Mouse (Mus musculus): ENCODE results near the gene Pbld1. TPM values are rescaled to one million over a fixed set of nuclear protein-coding genes. Genes with fewer than 3 reads are reported as not detected.

Gene Pbld1
- polyA plus RNA-seq, 1 experiment from 2014 or later: 0.98 TPM

DNA sequence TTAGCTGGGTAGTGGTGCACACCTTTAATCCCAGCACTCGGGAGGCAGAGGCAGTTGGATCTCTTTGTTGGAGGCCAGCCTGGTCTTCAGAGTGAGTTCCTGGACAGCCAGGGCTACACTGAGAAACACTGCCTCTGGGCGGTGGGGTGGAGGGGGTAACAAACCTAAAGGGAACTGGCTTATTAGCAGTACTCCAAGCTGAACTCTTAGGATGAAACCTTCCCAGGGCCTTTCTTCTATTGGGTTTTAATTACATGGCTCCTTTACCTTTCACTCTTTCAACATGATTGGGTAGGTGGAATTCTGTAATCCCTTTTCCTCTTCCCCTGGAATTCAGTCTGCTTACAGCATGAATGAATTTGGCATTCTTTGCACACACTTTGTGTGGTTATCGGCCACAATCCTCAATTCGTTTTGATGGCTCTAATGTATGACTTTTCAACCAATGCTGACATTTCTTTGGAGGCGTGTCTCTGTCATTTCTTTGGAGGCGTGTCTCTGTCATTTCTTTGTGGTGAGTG is 34.4 kb upstream of the Pbld1 start:
- no peaks in the 10 kb centered on the region for H3K9me3 ChIP-seq
- peak overlapping the region; percentile 68 for H3K4me2 ChIP-seq
- 0 out of 2 replicates have a peak overlapping the region, but pooled peaks have one; percentile 2 for H3K9ac ChIP-seq
- H3K27me3 ChIP-seq (replicated peaks): no peaks in the 10 kb centered on the region
- H3K4me3 ChIP-seq: peak overlapping the region; percentile 97; the same call in 1 of the 2 replicates
- 4% methylated on average over 6 of the region's 6 CpGs for WGBS
- H3K27ac ChIP-seq: peak overlapping the region; percentile 100
- no peak for ATAC-seq (replicated peaks)
- peaks cover 46% of the 10 kb centered on the region for H3K4me1 ChIP-seq
- H3K36me3 ChIP-seq (replicated peaks): no peaks in the 10 kb centered on the region

DNA sequence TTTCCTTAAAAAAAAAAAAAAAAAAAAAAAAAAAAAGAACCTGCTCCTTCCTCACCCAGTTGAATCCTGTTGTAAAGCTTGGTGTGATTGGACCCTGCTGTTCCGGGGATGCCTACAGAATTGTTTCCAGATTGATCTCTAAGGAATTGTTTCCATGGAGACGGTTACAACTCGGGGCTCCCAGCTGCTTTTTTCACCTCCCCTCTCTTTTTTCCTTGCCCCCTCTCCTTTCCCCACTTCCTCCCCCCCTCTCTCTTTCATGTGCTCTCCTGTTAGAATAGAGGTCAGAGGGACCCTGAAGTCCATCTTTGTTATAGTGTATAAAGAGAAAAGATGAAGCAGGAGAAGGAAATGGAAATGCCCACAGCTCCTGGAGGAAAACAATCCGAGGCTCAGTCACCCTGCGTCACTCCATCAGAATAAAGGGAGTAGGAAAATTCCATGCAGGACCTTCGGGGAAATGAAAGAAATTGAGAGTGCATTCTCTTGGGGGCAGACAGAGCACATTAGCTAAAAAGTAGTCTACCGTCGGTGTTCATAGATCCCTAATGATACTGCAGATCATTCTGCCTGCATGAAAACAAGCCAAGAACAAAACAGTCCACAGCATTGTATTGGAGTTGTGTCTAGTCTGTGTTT is 33.7 kb upstream of the Pbld1 start:
- Histone ChIP-seq H3K4me2 (peak overlapping the region; percentile 68), H3K27me3 (replicated peaks) (no peaks in the 10 kb centered on the region), H3K27ac (peak overlapping the region; percentile 100), H3K9me3 (no peaks in the 10 kb centered on the region), H3K9ac (peak overlapping the region; percentile 13; the same call in 1 of the 2 replicates), H3K4me1 (peaks cover 39% of the 10 kb centered on the region), H3K4me3 (peak overlapping the region; percentile 15), H3K36me3 (replicated peaks) (no peaks in the 10 kb centered on the region)
- 1% methylated on average over 8 of the region's 8 CpGs for WGBS
- no peak for ATAC-seq (replicated peaks)

DNA sequence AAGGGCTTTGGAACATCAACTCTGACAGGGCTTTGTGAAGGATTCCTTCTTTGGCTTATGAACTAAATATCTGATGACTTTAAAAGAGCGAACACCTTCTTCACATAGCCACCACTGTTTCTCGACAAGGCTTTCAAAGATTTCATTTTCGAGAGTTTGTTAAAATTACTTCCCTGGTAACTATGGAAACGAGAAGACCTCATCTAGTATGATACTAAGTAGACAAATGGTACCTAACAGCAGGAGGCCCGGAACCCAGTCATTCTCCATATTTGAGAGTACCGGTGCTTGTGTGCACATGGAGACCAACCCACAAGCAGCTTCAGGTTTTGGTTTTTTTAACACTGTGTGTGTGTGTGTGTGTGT is 33.2 kb upstream of the Pbld1 start:
- no peaks in the 10 kb centered on the region for H3K9me3 ChIP-seq
- no peaks in the 10 kb centered on the region for H3K36me3 ChIP-seq (replicated peaks)
- H3K4me2 ChIP-seq: peak overlapping the region; percentile 68
- no peak for ATAC-seq (replicated peaks)
- H3K9ac ChIP-seq: peak overlapping the region; percentile 13; the same call in 1 of the 2 replicates
- peaks cover 34% of the 10 kb centered on the region for H3K4me1 ChIP-seq
- 18% methylated on average over 6 of the region's 6 CpGs for WGBS
- peak overlapping the region; percentile 100 for H3K27ac ChIP-seq
- no peaks in the 10 kb centered on the region for H3K27me3 ChIP-seq (replicated peaks)
- no peak overlapping the region for H3K4me3 ChIP-seq

DNA sequence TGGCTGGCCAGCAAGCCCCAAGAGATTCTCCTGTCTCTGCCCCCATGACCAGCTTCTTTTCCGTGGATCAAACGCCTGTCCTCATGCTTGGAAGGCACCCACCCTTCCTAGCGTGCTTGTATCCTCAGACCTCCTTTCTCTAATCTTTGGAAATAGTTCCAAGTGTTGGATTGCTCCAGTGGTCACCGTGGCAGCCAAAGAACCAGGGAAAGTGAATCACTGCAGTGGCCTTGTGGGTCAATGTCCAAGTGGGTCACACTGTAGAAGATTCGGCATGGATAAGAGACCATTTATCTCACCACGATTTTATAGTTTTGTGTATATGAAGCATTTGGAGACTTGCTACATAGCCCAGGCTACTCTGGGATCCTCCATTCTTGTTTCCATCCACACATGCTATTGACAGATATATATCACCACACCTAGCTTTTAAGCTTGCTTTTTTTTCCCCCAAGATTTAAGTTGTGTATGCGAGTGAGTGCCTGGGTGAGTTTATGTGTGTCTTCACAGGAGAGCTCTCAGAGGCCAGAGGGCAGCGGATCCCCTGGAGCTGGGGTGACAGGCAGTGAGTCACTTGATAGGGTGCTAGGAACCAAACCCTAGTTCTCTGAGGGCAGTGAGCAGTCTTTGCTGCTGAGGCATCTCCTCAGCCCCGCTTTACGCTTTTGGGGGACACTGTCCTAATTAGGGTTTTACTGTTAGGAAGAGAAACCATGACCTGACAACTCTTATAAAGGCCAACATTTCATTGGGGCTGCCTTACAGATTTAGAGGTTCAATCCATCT is 32.4 kb upstream of the Pbld1 start:
- no peaks in the 10 kb centered on the region for H3K36me3 ChIP-seq (replicated peaks)
- H3K27me3 ChIP-seq (replicated peaks): no peaks in the 10 kb centered on the region
- peaks cover 29% of the 10 kb centered on the region for H3K4me1 ChIP-seq
- H3K4me3 ChIP-seq: no peak overlapping the region
- H3K4me2 ChIP-seq: peak overlapping the region; percentile 68; the same call in 1 of the 2 replicates
- whole genome bisulfite sequencing: 84% methylated on average over 10 of the region's 10 CpGs
- H3K9ac ChIP-seq: no peak overlapping the region
- no peak for ATAC-seq (replicated peaks)
- H3K27ac ChIP-seq: peak overlapping the region; percentile 100
- H3K9me3 ChIP-seq: no peaks in the 10 kb centered on the region

DNA sequence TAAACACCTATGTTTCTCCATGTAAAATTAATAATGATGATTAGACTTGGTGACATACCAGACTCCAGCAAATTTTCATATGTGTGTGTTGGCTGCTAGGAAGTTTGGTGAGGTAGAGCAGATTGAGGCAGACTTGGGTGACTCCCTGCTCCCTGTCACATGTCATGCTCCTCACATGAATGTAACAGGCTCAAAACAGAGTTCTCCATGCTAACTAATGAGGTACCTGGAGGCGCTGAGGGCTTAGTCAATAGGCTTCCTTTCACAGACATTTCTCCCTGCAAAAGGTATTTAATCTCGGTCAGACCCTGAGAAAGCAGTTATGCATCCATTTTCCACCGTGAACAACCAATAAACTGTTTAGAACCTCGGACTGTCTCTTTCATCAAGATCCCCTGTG is 31.6 kb upstream of the Pbld1 start:
- H3K4me1 ChIP-seq: peaks cover 29% of the 10 kb centered on the region
- 42% methylated on average over 4 of the region's 4 CpGs for WGBS
- no peak overlapping the region for H3K9ac ChIP-seq
- H3K27me3 ChIP-seq (replicated peaks): no peaks in the 10 kb centered on the region
- H3K4me3 ChIP-seq: no peak overlapping the region
- peak overlapping the region; percentile 100 for H3K27ac ChIP-seq
- H3K36me3 ChIP-seq (replicated peaks): no peaks in the 10 kb centered on the region
- no peak for ATAC-seq (replicated peaks)
- no peak overlapping the region for H3K4me2 ChIP-seq
- H3K9me3 ChIP-seq: no peaks in the 10 kb centered on the region

DNA sequence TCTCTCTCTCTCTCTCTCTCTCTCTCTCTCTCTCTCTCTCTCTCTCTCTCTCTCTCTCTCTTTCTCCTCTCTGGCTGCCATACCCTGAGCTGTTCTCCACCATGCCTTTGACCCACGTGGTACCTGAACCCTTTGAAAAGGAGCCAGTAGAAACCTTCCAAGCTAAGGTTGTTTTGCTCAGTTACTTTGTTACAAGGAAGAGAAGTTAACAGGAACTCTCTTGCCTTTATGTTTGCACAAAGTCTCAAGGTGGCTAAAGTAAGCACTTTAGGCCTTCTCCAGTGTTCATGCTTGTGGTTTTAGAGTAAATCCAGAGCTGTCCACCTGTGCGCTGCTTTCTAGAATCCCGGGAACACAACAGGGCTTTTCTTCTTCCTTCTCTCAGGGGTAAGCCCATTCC is 27.7 kb upstream of the Pbld1 start:
- H3K36me3 ChIP-seq (replicated peaks): no peaks in the 10 kb centered on the region
- peaks cover 7% of the 10 kb centered on the region for H3K4me1 ChIP-seq
- H3K4me2 ChIP-seq: no peak overlapping the region
- H3K27me3 ChIP-seq (replicated peaks): no peaks in the 10 kb centered on the region
- H3K9ac ChIP-seq: no peak overlapping the region
- H3K27ac ChIP-seq: no peak overlapping the region
- H3K9me3 ChIP-seq: no peaks in the 10 kb centered on the region
- WGBS: 86% methylated on average over 3 of the region's 3 CpGs
- no peak for ATAC-seq (replicated peaks)
- no peak overlapping the region for H3K4me3 ChIP-seq

DNA sequence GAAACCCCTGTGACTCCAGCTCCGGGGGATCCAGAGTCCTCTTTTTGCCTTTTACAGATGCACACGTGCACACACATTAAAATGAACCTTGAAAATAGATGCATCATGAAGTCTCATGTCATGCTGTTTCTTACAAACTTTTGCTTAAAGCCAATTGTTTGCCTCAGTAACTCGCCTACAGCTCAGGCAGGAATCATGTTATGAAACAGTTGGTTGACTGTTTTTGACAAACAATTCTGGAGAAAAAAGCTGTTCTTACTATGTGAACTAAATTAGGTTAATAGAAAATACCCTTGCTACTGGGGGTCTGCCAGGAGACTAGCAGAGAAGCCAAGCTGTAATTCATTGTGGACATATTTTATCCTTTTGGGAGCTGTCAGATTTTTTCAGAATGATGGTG is 27.0 kb upstream of the Pbld1 start:
- 66% methylated on average over 3 of the region's 3 CpGs for WGBS
- Histone ChIP-seq H3K9me3 (no peaks in the 10 kb centered on the region), H3K4me1 (0 out of 2 replicates have a peak, but pooled peaks cover 6% of the 10 kb centered on the region), H3K4me2 (no peak overlapping the region), H3K27me3 (replicated peaks) (no peaks in the 10 kb centered on the region), H3K4me3 (no peak overlapping the region), H3K9ac (no peak overlapping the region), H3K27ac (no peak overlapping the region), H3K36me3 (replicated peaks) (no peaks in the 10 kb centered on the region)
- ATAC-seq (replicated peaks): no peak

DNA sequence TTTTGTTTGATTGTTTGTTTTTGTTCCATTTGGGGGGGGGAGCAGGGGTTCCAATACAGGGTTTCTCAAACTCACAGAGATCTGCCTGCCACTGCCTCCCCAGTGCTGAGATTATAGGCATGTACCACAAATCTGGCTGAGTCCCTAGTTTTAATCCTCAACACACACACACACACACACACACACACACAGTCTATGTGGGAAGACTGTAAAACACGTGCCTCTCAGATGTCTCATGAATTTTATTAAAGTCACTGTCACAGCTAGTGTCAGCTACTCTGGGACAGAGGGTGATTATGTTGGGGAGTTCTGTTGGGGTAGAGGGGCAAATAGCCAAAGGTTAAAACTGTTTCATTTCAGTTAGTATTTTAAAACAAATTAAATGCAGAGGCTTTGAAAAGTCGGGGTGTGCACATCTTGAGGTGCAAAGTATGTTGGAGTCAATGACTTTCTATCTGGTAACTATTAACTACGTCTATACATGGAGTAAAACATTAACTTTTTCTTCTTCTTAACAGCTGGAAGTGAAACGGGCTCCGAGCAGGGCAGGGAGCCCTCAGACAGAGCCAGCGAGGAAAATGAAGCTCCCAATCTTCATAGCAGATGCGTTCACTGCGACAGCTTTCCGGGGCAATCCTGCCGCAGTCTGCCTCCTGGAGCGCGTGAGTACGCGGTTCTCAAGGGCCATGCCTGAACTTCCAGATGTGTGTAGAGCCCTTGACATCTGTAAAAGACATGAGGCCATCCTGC is 21.2 kb upstream of the Pbld1 start:
- no peak overlapping the region for H3K4me3 ChIP-seq
- H3K27me3 ChIP-seq (replicated peaks): no peaks in the 10 kb centered on the region
- no peak overlapping the region for H3K9ac ChIP-seq
- H3K4me1 ChIP-seq: no peaks in the 10 kb centered on the region
- no peaks in the 10 kb centered on the region for H3K36me3 ChIP-seq (replicated peaks)
- H3K4me2 ChIP-seq: no peak overlapping the region
- no peak overlapping the region for H3K27ac ChIP-seq
- ATAC-seq (replicated peaks): no peak
- 78% methylated on average over 14 of the region's 14 CpGs for WGBS
- H3K9me3 ChIP-seq: no peaks in the 10 kb centered on the region

DNA sequence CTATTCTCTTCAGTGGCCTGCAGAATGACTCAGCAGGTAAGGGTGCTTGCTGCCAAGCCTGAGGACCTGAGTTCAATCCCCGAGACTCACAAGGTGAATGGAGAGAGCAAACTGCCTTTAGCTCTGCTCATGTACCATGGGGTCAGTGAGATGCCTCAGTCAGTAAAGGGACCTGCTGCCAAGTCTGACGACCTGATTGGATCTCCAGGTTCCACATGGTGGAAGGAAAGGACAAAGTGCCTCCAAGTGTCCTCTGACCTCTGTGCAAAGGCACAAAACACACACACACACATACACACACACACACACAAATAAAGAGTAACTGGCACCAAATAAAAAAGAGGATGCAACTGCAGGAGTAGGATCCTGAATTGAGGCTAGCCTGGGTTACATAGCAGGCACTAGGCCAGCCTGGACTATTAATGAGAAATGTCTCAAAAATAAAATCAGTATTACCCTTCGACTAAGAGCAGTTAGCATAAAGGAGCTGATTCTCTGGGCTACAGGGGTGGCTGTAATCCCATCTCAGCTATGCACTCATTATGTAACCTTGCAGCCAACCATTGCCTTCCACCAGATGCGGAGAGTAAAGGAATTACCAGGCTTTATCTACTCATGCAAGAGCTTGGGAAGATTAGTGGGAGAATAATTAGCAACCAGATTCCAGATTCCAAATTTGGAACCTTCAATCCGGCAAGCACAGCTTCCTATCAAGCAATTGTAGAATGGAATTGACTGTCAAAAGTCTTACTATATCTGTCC is 19.9 kb upstream of the Pbld1 start:
- Histone ChIP-seq H3K4me3 (no peak overlapping the region), H3K4me2 (no peak overlapping the region), H3K36me3 (replicated peaks) (no peaks in the 10 kb centered on the region), H3K9me3 (no peaks in the 10 kb centered on the region), H3K4me1 (no peaks in the 10 kb centered on the region), H3K27me3 (replicated peaks) (no peaks in the 10 kb centered on the region), H3K27ac (no peak overlapping the region), H3K9ac (no peak overlapping the region)
- WGBS: 69% methylated on average over 5 of the region's 5 CpGs
- ATAC-seq (replicated peaks): no peak

DNA sequence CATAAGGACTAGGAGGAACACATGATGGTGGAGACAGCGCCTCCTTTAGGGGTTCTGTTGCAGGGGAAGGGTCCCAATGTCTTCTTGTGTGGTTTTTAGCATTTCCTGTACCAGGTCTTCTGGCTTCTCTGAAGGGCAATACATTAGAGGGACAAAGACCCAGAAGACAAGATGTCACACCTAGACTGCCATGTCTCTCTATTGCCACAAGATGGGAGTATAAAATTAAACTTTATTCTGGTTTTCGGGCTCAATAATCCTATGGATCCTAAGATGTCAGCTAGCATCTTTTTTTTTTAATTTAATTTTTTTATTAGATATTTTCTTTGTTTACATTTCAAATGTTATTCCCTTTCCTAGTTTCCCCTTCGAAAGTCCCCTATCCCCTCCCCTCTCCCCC is 16.8 kb upstream of the Pbld1 start:
- 79% methylated on average over 3 of the region's 3 CpGs for WGBS
- no peak for ATAC-seq (replicated peaks)
- no peak overlapping the region for H3K27ac ChIP-seq
- H3K4me3 ChIP-seq: no peak overlapping the region
- H3K4me1 ChIP-seq: no peaks in the 10 kb centered on the region
- H3K27me3 ChIP-seq (replicated peaks): no peaks in the 10 kb centered on the region
- H3K9me3 ChIP-seq: no peaks in the 10 kb centered on the region
- no peak overlapping the region for H3K4me2 ChIP-seq
- H3K9ac ChIP-seq: no peak overlapping the region
- no peaks in the 10 kb centered on the region for H3K36me3 ChIP-seq (replicated peaks)

DNA sequence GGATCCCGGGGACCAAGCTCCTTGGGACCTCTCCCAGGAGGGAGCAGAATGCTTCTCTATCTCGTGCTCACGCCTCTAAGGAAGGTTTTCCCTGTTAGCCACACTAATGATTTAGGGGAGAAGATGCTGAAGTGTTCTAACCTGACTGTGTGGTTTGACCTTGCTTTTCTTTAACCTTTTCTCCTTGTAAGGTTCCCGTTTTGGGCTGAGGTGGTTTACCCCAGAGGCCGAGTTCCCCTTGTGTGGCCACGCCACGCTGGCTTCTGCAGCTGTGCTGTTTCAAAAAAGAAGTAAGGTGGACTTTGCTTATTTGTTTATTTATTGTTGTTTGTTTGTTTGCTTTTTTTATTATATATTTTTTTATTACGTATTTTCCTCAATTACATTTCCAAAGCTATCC is 12.2 kb upstream of the Pbld1 start:
- Histone ChIP-seq H3K36me3 (replicated peaks) (no peaks in the 10 kb centered on the region), H3K9me3 (no peaks in the 10 kb centered on the region), H3K9ac (no peak overlapping the region), H3K27me3 (replicated peaks) (no peaks in the 10 kb centered on the region), H3K4me1 (no peaks in the 10 kb centered on the region), H3K4me2 (no peak overlapping the region), H3K4me3 (no peak overlapping the region), H3K27ac (no peak overlapping the region)
- no peak for ATAC-seq (replicated peaks)
- WGBS: 90% methylated on average over 8 of the region's 8 CpGs

DNA sequence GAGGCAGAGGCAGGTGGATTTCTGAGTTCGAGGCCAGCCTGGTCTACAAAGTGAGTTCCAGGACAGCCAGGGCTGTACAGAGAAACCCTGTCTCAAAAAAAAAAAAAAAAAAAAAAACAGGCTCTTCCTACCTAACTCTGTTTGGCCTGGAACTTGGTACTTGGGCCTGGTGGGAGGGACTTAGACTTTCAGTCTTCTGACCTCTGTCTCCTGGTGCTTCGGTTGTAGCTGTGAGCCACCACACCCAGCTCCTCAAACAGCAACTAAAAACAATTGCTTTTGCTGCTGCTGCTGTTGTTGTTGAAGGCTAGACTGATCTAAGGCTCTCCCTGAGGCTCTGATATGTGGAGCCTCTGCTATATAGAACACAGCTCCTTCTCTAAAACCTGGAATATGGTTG is 10.9 kb upstream of the Pbld1 start:
- Histone ChIP-seq H3K9me3 (no peaks in the 10 kb centered on the region), H3K27ac (no peak overlapping the region), H3K9ac (no peak overlapping the region), H3K4me3 (no peak overlapping the region), H3K4me1 (no peaks in the 10 kb centered on the region), H3K36me3 (replicated peaks) (no peaks in the 10 kb centered on the region), H3K27me3 (replicated peaks) (no peaks in the 10 kb centered on the region), H3K4me2 (no peak overlapping the region)
- WGBS: 94% methylated on average over 2 of the region's 2 CpGs
- no peak for ATAC-seq (replicated peaks)

Measured in midbrain, embryonic 15.5 days (tissue).